Mouse (Mus musculus) heart, postnatal 0 days (tissue): ENCODE results near the gene Agpat3. TPM values are rescaled to one million over a fixed set of nuclear protein-coding genes. Genes with fewer than 3 reads are reported as not detected.

Source experiments
- ATAC-seq: fragments of 200-750 bp; cut with Nextera tagmentation; 2 replicates; pipeline ENCODE4 v1.8.0; 2017; ENCODE audit warnings: low read depth, moderate number of reproducible peaks, moderate library complexity; ENCODE audit not compliant: insufficient read depth
- DNase-seq: peaks from one replicate; pipeline ENCODE4 v3.0.0-alpha.2; 2016; ENCODE audit warnings: low spot score
- H3K27ac ChIP-seq: fragments of 300-500 bp; sonication (generic); 2 replicates; pipeline ENCODE4 v1.5.1; 2014; ENCODE audit warnings: low read depth, mild to moderate bottlenecking
- H3K27me3 ChIP-seq: fragments of 300-500 bp; sonication (generic); 2 replicates; pipeline ENCODE4 v1.6.1; 2014; ENCODE audit warnings: low read length, mixed read lengths; ENCODE audit not compliant: control insufficient read depth, insufficient read depth
- H3K36me3 ChIP-seq: fragments of 300-500 bp; sonication (generic); replicated peaks from 2 replicates; pipeline ENCODE4 v1.6.1; 2014; ENCODE audit warnings: low read length, mixed read lengths; ENCODE audit not compliant: control insufficient read depth, insufficient read depth
- H3K4me1 ChIP-seq: fragments of 300-500 bp; sonication (generic); 2 replicates; pipeline ENCODE4 v1.6.1; 2014; ENCODE audit warnings: antibody characterized with exemption; ENCODE audit not compliant: control insufficient read depth, insufficient read depth
- H3K4me2 ChIP-seq: fragments of 300-500 bp; sonication (generic); 2 replicates; pipeline ENCODE4 v1.6.1; 2014; ENCODE audit warnings: low read depth, mild to moderate bottlenecking, low read length, moderate library complexity
- H3K4me3 ChIP-seq: fragments of 300-500 bp; sonication (generic); 2 replicates; pipeline ENCODE4 v1.5.1; 2014; ENCODE audit warnings: low read depth, low read length
- H3K9ac ChIP-seq: fragments of 300-500 bp; sonication (generic); replicated peaks from 2 replicates; pipeline ENCODE4 v1.6.1; 2014; ENCODE audit warnings: low read depth, low read length, mixed read lengths
- H3K9me3 ChIP-seq: fragments of 300-500 bp; sonication (generic); replicated peaks from 2 replicates; pipeline ENCODE4 v1.6.1; 2016; ENCODE audit warnings: low read length; ENCODE audit not compliant: control insufficient read depth
- CTCF ChIP-seq: IDR thresholded peaks from 2 replicates; pipeline ENCODE4 v1.5.1; 2016; ENCODE audit warnings: antibody characterized with exemption, control low read depth, low read depth
- EP300 ChIP-seq: IDR thresholded peaks from 2 replicates; pipeline ENCODE4 v1.6.1; 2016; ENCODE audit warnings: antibody characterized with exemption, low read depth
- WGBS: fragments of 180-500 bp; shearing (Covaris S2); extraction: QIAGEN DNeasy Blood & Tissue Kit; methylation state at CpG from one replicate; pipeline ENCODE4 v1.1.7; 2014; 5-methylcytosine and 5-hydroxymethylcytosine counted together
- polyA plus RNA-seq: library from polyadenylated mRNA; unstranded; fragments of >200 nt; fragmentation: Nextera tagmentation; extraction: Ambion mirVana; gene quantifications from 2 replicates; pipeline ENCODE4 v1.2.1, GENCODE M21; 2015
- total RNA-seq: library from RNA; depleted of rRNA; stranded (reverse); fragments of >200 nt; gene quantifications from 2 replicates; pipeline ENCODE4 v1.2.3, GENCODE M21; 2014; ENCODE audit warnings: low replicate concordance

The Agpat3 gene
- total and polyA plus RNA-seq, 2 experiments from 2014 or later: 164 to 182 TPM

GRCm38 (mm10) chr10:78395377-78395776, 43.1 kb upstream of the Agpat3 start:
- TF ChIP-seq EP300: no peak
- no peak for TF ChIP-seq CTCF
- no peak for DNase-seq
- Histone ChIP-seq H3K27ac (no peak overlapping the region), H3K4me2 (no peak overlapping the region), H3K4me1 (peaks cover 10% of the 10 kb centered on the region; the same call in 1 of the 2 replicates), H3K36me3 (peaks cover 2% of the 10 kb centered on the region), H3K9me3 (no peaks in the 10 kb centered on the region), H3K9ac (no peak overlapping the region), H3K27me3 (peaks cover 20% of the 10 kb centered on the region), H3K4me3 (no peak overlapping the region)
- no peak for ATAC-seq
- WGBS: 80% methylated on average over 3 of the region's 3 CpGs

- H3K9ac ChIP-seq: no peak overlapping the region
- H3K36me3 ChIP-seq: no peaks in the 10 kb centered on the region
- H3K27me3 ChIP-seq: peaks cover 21% of the 10 kb centered on the region
- H3K4me2 ChIP-seq: no peak overlapping the region
- no peak overlapping the region for H3K4me3 ChIP-seq
- H3K27ac ChIP-seq: no peak overlapping the region
- 2% methylated on average over 18 of the region's 18 CpGs for WGBS
- no peaks in the 10 kb centered on the region for H3K4me1 ChIP-seq
- ATAC-seq: peak; percentile 57
- DNase-seq: peak; percentile 56
- H3K9me3 ChIP-seq: no peaks in the 10 kb centered on the region
- TF ChIP-seq CTCF (peak; percentile 85), EP300 (no peak)
Measured at GRCm38 (mm10) chr10:78392072-78392471, 39.8 kb upstream of the Agpat3 start.

- Histone ChIP-seq H3K27ac (no peak overlapping the region), H3K9me3 (no peaks in the 10 kb centered on the region), H3K9ac (no peak overlapping the region), H3K4me1 (no peaks in the 10 kb centered on the region), H3K4me3 (no peak overlapping the region), H3K36me3 (no peaks in the 10 kb centered on the region), H3K4me2 (no peak overlapping the region), H3K27me3 (peaks cover 21% of the 10 kb centered on the region)
- TF ChIP-seq CTCF (no peak), EP300 (no peak)
- 43% methylated on average over 4 of the region's 4 CpGs for WGBS
- ATAC-seq (no peak), DNase-seq (no peak)
Measured at GRCm38 (mm10) chr10:78390982-78391470, 38.7 kb upstream of the Agpat3 start.

GRCm38 (mm10) chr10:78388216-78388980, 36.1 kb upstream of the Agpat3 start:
- 49% methylated on average over 20 of the region's 20 CpGs for WGBS
- DNase-seq: no peak

GRCm38 (mm10) chr10:78385520-78385919, 33.2 kb upstream of the Agpat3 start:
- TF ChIP-seq CTCF (no peak), EP300 (no peak)
- Histone ChIP-seq H3K4me2 (no peak overlapping the region), H3K36me3 (no peaks in the 10 kb centered on the region), H3K9ac (no peak overlapping the region), H3K4me1 (no peaks in the 10 kb centered on the region), H3K9me3 (no peaks in the 10 kb centered on the region), H3K4me3 (no peak overlapping the region), H3K27me3 (peaks cover 3% of the 10 kb centered on the region), H3K27ac (no peak overlapping the region)
- DNase-seq: no peak
- no peak for ATAC-seq
- 70% methylated on average over 5 of the region's 5 CpGs for WGBS

More at GRCm38 (mm10) chr10:78388216-78388980, 36.1 kb upstream of the Agpat3 start:
- ATAC-seq: no peak
- H3K4me2 ChIP-seq: peak overlapping the region; percentile 23; the same call in 1 of the 2 replicates
- H3K4me1 ChIP-seq: no peaks in the 10 kb centered on the region
- no peaks in the 10 kb centered on the region for H3K9me3 ChIP-seq
- H3K27ac ChIP-seq: no peak overlapping the region
- H3K36me3 ChIP-seq: no peaks in the 10 kb centered on the region
- no peak overlapping the region for H3K4me3 ChIP-seq
- H3K27me3 ChIP-seq: peaks cover 21% of the 10 kb centered on the region
- H3K9ac ChIP-seq: no peak overlapping the region
- TF ChIP-seq CTCF (no peak), EP300 (no peak)

GRCm38 (mm10) chr10:78383567-78383966, 31.3 kb upstream of the Agpat3 start:
- ATAC-seq (no peak), DNase-seq (no peak)
- Histone ChIP-seq H3K36me3 (no peaks in the 10 kb centered on the region), H3K4me3 (no peak overlapping the region), H3K27me3 (no peaks in the 10 kb centered on the region), H3K27ac (no peak overlapping the region), H3K4me2 (no peak overlapping the region), H3K9me3 (no peaks in the 10 kb centered on the region), H3K9ac (no peak overlapping the region), H3K4me1 (no peaks in the 10 kb centered on the region)
- 68% methylated on average over 3 of the region's 3 CpGs for WGBS
- TF ChIP-seq EP300: no peak
- no peak for TF ChIP-seq CTCF
